Mouse (Mus musculus) cerebellum, adult 11-12 months (tissue): ENCODE measurements at regions not wholly inside any gene's neighbourhood (a gene's known extent, or its start where the extent isn't known, plus 50 kb on each side); places are given as distances from the start of the nearest gene placed in this dataset.

ENCODE experiments used
- DNase-seq: peaks from one replicate; pipeline ENCODE4 v3.0.0; 2022

GRCm38 (mm10) chr2:50916323-50917221 is 232.3 kb downstream of the Rnd3 start:
- no peak for DNase-seq

GRCm38 (mm10) chr2:50915149-50915548 is 233.8 kb downstream of the Rnd3 start:
- DNase-seq = no peak

GRCm38 (mm10) chr2:50914176-50914575 is 234.7 kb downstream of the Rnd3 start:
- DNase-seq = no peak

GRCm38 (mm10) chr2:50908762-50909161 is 240.1 kb downstream of the Rnd3 start:
- no peak for DNase-seq

GRCm38 (mm10) chr2:50902701-50903100 is 246.2 kb downstream of the Rnd3 start:
- DNase-seq = no peak

GRCm38 (mm10) chr2:50902220-50902619 is 246.7 kb downstream of the Rnd3 start:
- DNase-seq = no peak

- no peak for DNase-seq
Measured at GRCm38 (mm10) chr2:50888992-50889391, 259.9 kb downstream of the Rnd3 start.

- no peak for DNase-seq
Measured at GRCm38 (mm10) chr2:50887954-50888353, 261.0 kb downstream of the Rnd3 start.

- no peak for DNase-seq
Measured at GRCm38 (mm10) chr2:50885924-50886315, 263.0 kb downstream of the Rnd3 start.

- DNase-seq = no peak
Measured at GRCm38 (mm10) chr2:50885280-50885923, 263.5 kb downstream of the Rnd3 start.

- DNase-seq = no peak
Measured at GRCm38 (mm10) chr2:50881514-50882038, 267.3 kb downstream of the Rnd3 start.

- DNase-seq = no peak
Measured at GRCm38 (mm10) chr2:50880806-50881205, 268.1 kb downstream of the Rnd3 start.

GRCm38 (mm10) chr2:50877716-50878115 is 271.2 kb downstream of the Rnd3 start:
- no peak for DNase-seq

GRCm38 (mm10) chr2:50875072-50875471 is 273.8 kb downstream of the Rnd3 start:
- no peak for DNase-seq

- no peak for DNase-seq
Measured at GRCm38 (mm10) chr2:50853538-50854244, 295.2 kb downstream of the Rnd3 start.

- no peak for DNase-seq
Measured at GRCm38 (mm10) chr2:50852413-50852919, 296.4 kb downstream of the Rnd3 start.

- DNase-seq = no peak
Measured at GRCm38 (mm10) chr2:50850071-50850470, 298.8 kb downstream of the Rnd3 start.

- no peak for DNase-seq
Measured at GRCm38 (mm10) chr2:50841881-50842280, 307.0 kb downstream of the Rnd3 start.

GRCm38 (mm10) chr2:50835511-50836320 is 313.2 kb downstream of the Rnd3 start:
- no peak for DNase-seq

- no peak for DNase-seq
Measured at GRCm38 (mm10) chr2:50833791-50834190, 315.1 kb downstream of the Rnd3 start.

- no peak for DNase-seq
Measured at GRCm38 (mm10) chr2:50832471-50832870, 316.4 kb downstream of the Rnd3 start.

- DNase-seq = no peak
Measured at GRCm38 (mm10) chr2:50830056-50830720, 318.7 kb downstream of the Rnd3 start.
